8 mouse cellular contexts compared by ENCODE assay signal in genomic region chr16:45110498-45110897, GRCm38 (mm10). TPM values are rescaled to one million over a fixed set of nuclear protein-coding genes. Genes with fewer than 3 reads are reported as not detected.
DNase-seq lines count a peak whose midpoint lies in the region; ATAC-seq and TF ChIP-seq lines count a peak whose summit lies in the region.
"Had no signal": no experiment of that assay in that cellular context is flagged by ENCODE, and none has a peak within 500 bp of the region (broad histone marks: within the 10 kb centered on the region; RNA-seq: fewer than 3 reads in every experiment).

No protein-coding gene starts in this region.

- no peaks in the 10 kb centered on the region for H3K36me3 ChIP-seq in embryonic facial prominence, embryonic 15.5 days
- H3K36me3 ChIP-seq in forebrain, embryonic 12.5 days (replicated peaks): no peaks in the 10 kb centered on the region

- no peak overlapping the region for H3K4me2 ChIP-seq in embryonic facial prominence, embryonic 15.5 days (replicated peaks)
- H3K4me2 ChIP-seq in forebrain, embryonic 12.5 days: no peak overlapping the region

- peak; percentile 99 for ATAC-seq in Patski
- peak; percentile 65 for ATAC-seq in embryonic facial prominence, embryonic 15.5 days (ENCODE audit: insufficient number of reproducible peaks, low FRiP score, low TSS enrichment, low read depth)
- ATAC-seq in forebrain, embryonic 12.5 days (ENCODE audit: low FRiP score): no peak
- ATAC-seq in erythroid progenitor cell, adult 5-6 weeks (replicated peaks; ENCODE audit: low FRiP score, poor library complexity, severe bottlenecking): no peak

- POLR2A ChIA-PET in Patski (lab: Charles Lee): interaction anchor here (0.7 to 0.8 kb wide), 2 partner anchors 8 to 39 kb away, joined by 3 to 4 read pairs; no protein-coding TSS in a partner anchor

- DNase-seq in Patski (ENCODE audit: low read depth, low spot score): peak; percentile 85
- peak; percentile 40 to 50 for DNase-seq in heart, postnatal 36 days
- peak; percentile 73 for DNase-seq in lung, postnatal 36 days
- DNase-seq in thymus, adult 18-20 months: no peak

- H3K27me3 ChIP-seq in Patski: no peaks in the 10 kb centered on the region
- no peaks in the 10 kb centered on the region for H3K27me3 ChIP-seq in embryonic facial prominence, embryonic 15.5 days
- no peaks in the 10 kb centered on the region for H3K27me3 ChIP-seq in forebrain, embryonic 12.5 days

- 0 out of 2 replicates have a peak, but pooled peaks cover 2% of the 10 kb centered on the region for H3K4me1 ChIP-seq in embryonic facial prominence, embryonic 15.5 days
- no peaks in the 10 kb centered on the region for H3K4me1 ChIP-seq in forebrain, embryonic 12.5 days

- intact Hi-C loops in heart, postnatal 36 days (cut with DNase I): no loop called here

- in situ Hi-C loops in Patski (cut with MboI; ENCODE audit: low pct_unique_long_range_greater_than_20kb): no loop called here

- no peak overlapping the region for H3K4me3 ChIP-seq in embryonic facial prominence, embryonic 15.5 days (replicated peaks)
- H3K4me3 ChIP-seq in forebrain, embryonic 12.5 days (replicated peaks): no peak overlapping the region

- TF ChIP-seq CTCF in Patski (IDR thresholded peaks at IDR 0.05): no peak

- no peak overlapping the region for H3K27ac ChIP-seq in embryonic facial prominence, embryonic 15.5 days (replicated peaks)
- no peak overlapping the region for H3K27ac ChIP-seq in forebrain, embryonic 12.5 days
- H3K27ac ChIP-seq: macrophage had no signal

- CTCF ChIA-PET in Patski (lab: Charles Lee): interaction anchor here (0.7 to 2.2 kb wide), 7 partner anchors 11 to 344 kb away, joined by 3 to 27 read pairs (median 5); no protein-coding TSS in a partner anchor

- H3K9ac ChIP-seq in embryonic facial prominence, embryonic 15.5 days: no peak overlapping the region
- no peak overlapping the region for H3K9ac ChIP-seq in forebrain, embryonic 12.5 days

- H3K9me3 ChIP-seq in embryonic facial prominence, embryonic 15.5 days (replicated peaks): no peaks in the 10 kb centered on the region
- no peaks in the 10 kb centered on the region for H3K9me3 ChIP-seq in forebrain, embryonic 12.5 days

- 17% methylated on average over 4 of the region's 4 CpGs for whole genome bisulfite sequencing in embryonic facial prominence, embryonic 15.5 days
- 73% methylated on average over 4 of the region's 4 CpGs for WGBS in forebrain, embryonic 12.5 days

RNA-seq across cellular contexts. Expression of gene Ccdc80, which starts 17.3 kb away (rescaled TPM):
- polyA plus RNA-seq in Patski (2021): 153 TPM
- polyA plus RNA-seq in embryonic facial prominence, embryonic 15.5 days (2015; fragmentation: Nextera tagmentation; extraction: Ambion mirVana): 75.7 and 76.0 TPM in 2 replicates
- total RNA-seq in heart, postnatal 36 days (2021): 10 to 100 TPM; 85.3 to 92.6 TPM
- 9.8 and 10.9 TPM in 2 replicates for polyA plus RNA-seq in forebrain, embryonic 12.5 days (2016; fragmentation: Nextera tagmentation; extraction: Ambion mirVana)
- 0.36 TPM in 1 of 2 replicates, not detected in the other for total RNA-seq in erythroid progenitor cell, adult 5-6 weeks (2015; ENCODE audit: low replicate concordance)
- total RNA-seq in erythroid progenitor cell, adult 5-6 weeks (2017; ENCODE audit: low replicate concordance): 0.13 TPM in 1 of 2 replicates, not detected in the other

RNA-seq across cellular contexts. Expression of gene Slc35a5, which starts 48.0 kb away (rescaled TPM):
- polyA plus RNA-seq in Patski (2021): 31.2 TPM
- polyA plus RNA-seq in embryonic facial prominence, embryonic 15.5 days (2015; fragmentation: Nextera tagmentation; extraction: Ambion mirVana): 16.8 and 17.0 TPM in 2 replicates
- total RNA-seq in heart, postnatal 36 days (2021): 10 to 100 TPM; 10.3 to 11.0 TPM
- 20.5 and 22.0 TPM in 2 replicates for polyA plus RNA-seq in forebrain, embryonic 12.5 days (2016; fragmentation: Nextera tagmentation; extraction: Ambion mirVana)
- 7.9 and 8.8 TPM in 2 replicates for total RNA-seq in erythroid progenitor cell, adult 5-6 weeks (2015; ENCODE audit: low replicate concordance)
- 1.7 and 7.7 TPM in 2 replicates for total RNA-seq in erythroid progenitor cell, adult 5-6 weeks (2017; ENCODE audit: low replicate concordance)

RNA-seq across cellular contexts. Expression of gene Atg3, which starts 48.1 kb away (rescaled TPM):
- 44.2 TPM for polyA plus RNA-seq in Patski (2021)
- polyA plus RNA-seq in embryonic facial prominence, embryonic 15.5 days (2015; fragmentation: Nextera tagmentation; extraction: Ambion mirVana): 39.0 and 42.4 TPM in 2 replicates
- total RNA-seq in heart, postnatal 36 days (2021): 10 to 100 TPM; 22.0 to 22.8 TPM
- 38.9 and 43.1 TPM in 2 replicates for polyA plus RNA-seq in forebrain, embryonic 12.5 days (2016; fragmentation: Nextera tagmentation; extraction: Ambion mirVana)
- 20.9 and 28.1 TPM in 2 replicates for total RNA-seq in erythroid progenitor cell, adult 5-6 weeks (2015; ENCODE audit: low replicate concordance)
- 13.5 and 16.9 TPM in 2 replicates for total RNA-seq in erythroid progenitor cell, adult 5-6 weeks (2017; ENCODE audit: low replicate concordance)

Comparison
In these comparisons a context has a peak if more than half of its experiments do, and no peak if none do; other contexts are left out.
1. ATAC-seq: peak in Patski (single experiment) and embryonic facial prominence, embryonic 15.5 days (single experiment); none in forebrain, embryonic 12.5 days (single experiment) and erythroid progenitor cell, adult 5-6 weeks (single experiment).
2. DNase-seq: peak in Patski (single experiment), heart, postnatal 36 days (2 of 2) and lung, postnatal 36 days (single experiment); none in thymus, adult 18-20 months (0 of 2).